Mouse (Mus musculus): Measurements from ENCODE around the gene Axl. TPM values are rescaled to one million over a fixed set of nuclear protein-coding genes. Genes with fewer than 3 reads are reported as not detected.
A peak's percentile ranks its signal among the peaks of the same experiment; 100 is the strongest.

Gene Axl
- 10 to 100 TPM; 78.6 to 99.4 TPM for total RNA-seq (2021)

DNA sequence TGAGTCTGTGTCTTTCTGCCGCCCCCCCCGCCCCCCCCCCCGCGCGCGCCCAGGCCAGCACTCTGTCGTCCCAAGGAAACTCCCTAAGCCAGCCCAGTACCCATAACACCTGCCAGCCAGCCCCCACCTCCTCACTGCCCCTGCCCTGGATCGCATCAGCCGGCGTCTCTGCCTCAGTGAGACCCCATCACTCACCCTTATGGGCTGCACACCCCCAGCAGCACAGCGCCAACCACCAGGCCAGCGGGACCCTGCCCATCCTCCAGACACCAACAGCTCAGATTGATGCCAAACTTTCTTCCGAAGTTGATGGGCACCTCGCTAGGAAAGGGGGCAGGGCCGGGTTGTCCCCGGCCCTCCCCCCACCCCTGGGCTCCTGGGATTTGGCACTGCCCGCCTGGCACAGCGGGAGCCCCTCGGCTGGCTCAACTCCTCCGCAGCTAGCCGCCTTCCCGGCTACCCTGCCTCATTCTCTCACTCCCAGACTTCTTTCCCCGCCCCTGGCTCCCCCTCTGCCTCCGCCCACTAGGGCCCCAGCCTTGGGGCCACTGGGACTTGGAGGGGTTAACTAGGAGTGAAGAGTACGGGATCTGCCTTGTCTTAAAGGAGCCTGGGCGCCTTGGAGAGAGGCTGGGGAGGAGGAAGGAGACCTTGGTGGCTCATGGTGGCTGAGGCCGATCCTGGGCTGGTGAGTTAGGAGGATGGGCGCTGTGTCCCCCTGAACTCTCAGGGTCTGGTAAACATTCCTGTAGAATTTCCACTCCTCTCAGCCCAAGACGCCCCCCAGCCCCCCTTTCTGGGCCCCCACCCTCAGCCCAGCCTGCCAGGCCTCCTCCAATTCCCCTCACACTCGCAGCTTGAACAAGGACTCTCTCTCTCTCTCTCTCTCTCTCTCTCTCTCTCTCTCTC lies at the start of gene Axl:
Gene Axl (minus strand): TSS at position 486 of the 909 bp plus-strand sequence.
- intact Hi-C loops (cut with DNase I): no loop called here
- DNase-seq (ENCODE audit: low spot score): peak; percentile 84

DNA sequence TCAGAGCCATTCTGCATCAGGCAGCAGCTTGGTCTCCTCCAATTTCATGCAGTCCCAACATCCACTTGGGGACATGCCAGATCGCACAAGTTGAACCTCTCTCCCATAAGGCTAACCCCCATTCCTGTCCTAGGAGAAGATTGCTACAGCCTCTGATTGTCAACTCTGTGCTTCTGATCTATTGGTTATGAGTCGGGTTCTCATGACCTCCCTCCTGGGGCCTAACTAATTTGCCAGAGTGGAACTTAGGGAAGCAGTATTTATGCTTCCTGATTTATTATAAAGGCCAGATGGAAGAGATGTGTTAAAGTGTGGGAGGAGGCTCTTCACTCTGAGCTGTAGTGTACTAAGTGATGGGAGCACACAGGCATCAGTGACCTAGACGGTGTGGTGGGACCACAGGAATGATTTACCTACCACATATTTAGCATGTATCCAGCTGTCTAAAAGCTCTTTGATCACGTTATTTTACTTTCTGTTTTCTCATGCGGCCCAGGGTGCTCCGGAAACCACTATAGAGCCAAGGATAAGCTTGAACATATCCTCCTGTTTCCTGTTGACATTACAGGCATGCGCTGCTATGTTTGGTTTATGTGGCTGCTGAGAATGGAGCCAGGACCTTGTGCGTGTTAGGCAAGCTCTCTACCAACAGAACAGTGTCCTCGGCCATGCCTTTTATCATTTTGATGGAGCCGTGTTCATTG lies 46.8 kb upstream of the Axl start:
- DNase-seq (ENCODE audit: low spot score): no peak
- intact Hi-C loops (cut with DNase I): no loop called here

DNA sequence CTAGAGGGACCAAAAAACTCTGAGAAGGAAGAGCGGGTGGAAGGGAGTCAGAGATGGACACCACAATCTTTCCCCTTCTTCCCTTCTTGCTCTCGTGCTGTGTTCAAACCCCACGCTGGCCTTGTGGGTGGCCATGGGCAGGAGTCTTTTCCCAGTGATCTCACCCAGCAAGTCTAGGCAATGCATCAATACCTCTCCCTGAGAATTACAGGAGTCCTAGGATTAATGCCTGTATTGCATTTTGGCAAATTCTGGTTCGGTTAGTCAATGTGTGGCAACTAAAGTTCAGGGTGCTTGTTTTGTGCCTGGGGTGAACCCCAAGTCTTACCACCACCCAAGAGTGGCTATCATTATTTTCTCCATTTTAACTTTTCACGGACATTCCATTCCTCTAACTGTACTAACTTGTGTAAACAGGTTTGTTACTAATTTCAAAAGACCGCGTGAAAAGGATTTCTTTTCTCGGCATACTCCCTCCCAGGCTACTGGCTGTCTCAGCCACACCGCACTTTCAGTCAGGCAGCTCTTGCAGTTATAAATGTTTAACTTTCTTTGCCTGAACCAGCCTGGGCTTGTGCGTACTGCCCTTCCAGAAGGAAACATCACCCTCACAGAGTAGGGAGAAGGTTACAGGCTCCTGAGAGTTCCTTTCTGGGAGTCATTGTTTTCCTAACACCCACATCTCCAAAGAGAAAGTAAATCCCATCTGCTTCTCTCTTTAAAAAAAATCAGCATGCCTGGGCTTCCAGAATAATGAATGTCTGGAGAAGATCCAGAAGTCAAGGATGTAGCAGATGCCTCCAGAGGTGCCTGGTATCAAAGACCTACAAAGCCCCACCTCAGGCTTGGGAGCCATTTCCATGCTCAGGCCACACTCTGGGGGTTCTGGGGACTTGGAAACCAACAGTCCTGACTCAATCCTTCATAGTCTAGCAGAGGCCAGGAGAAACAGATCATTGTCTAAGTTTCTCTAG lies 43.3 kb upstream of the Axl start:
- no peak for DNase-seq (ENCODE audit: low spot score)
- intact Hi-C loops (cut with DNase I): no loop called here

DNA sequence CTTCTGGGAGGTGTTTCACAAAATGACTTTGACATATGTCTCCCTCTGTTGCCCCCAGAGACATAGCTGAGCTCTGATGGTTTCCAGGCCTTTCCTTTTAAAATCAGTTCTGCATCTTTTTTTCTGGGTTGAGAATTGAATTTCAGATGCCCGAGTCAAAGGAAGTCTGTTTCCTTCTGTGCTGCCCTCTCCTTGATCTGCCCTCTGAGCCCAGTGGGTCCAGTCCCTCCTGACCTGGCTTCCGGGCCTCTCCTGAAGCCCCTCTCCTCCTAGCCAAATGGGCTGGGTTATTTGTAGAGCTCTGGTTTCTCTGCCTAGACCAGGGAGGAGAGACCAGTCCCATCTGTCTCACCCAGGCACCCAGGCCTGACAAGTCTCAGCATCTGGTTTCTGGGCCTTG lies 41.7 kb upstream of the Axl start:
- intact Hi-C loops (cut with DNase I): no loop called here

DNA sequence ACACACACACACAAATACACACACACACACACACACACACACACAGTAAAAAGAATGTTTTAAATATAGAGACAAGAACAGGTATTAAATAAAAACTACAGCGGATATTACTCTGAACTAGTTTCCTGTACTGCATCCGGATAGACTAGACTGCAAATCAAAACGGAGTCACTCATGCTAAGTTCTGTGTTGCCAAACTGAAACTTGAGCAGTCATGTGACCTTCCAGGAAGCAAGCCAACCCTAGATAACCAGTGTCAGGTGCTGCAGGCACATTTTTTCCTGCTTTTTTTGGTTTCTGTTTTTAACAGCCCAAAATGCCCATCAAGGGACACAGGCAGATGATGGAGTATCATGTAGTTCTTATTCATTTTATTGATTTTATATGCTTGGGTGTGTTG lies 38.7 kb upstream of the Axl start:
- DNase-seq (ENCODE audit: low spot score): no peak
- intact Hi-C loops (cut with DNase I): no loop called here

More for the DNA sequence above, 41.7 kb upstream of the Axl start:
- DNase-seq (ENCODE audit: low spot score): no peak

DNA sequence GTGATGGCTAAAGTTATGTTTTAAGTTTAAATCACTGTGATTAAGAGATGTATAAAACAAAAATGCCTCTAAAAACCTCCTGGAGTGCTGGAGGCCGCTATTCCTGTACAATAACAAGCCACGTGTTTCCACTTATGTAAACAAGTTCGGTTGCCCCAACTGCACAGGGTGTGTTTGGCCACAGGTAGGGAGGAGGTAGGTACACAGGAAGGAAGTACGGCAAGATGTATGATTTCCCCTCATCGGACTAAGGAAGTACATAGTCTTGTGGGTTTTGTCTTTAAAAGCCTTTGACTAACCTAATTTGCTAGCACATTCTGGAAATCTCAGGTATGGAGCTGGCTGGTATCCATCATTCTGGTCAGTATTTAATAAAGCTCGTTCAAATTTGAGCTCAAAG lies 37.5 kb upstream of the Axl start:
- DNase-seq (ENCODE audit: low spot score): no peak
- intact Hi-C loops (cut with DNase I): no loop called here

DNA sequence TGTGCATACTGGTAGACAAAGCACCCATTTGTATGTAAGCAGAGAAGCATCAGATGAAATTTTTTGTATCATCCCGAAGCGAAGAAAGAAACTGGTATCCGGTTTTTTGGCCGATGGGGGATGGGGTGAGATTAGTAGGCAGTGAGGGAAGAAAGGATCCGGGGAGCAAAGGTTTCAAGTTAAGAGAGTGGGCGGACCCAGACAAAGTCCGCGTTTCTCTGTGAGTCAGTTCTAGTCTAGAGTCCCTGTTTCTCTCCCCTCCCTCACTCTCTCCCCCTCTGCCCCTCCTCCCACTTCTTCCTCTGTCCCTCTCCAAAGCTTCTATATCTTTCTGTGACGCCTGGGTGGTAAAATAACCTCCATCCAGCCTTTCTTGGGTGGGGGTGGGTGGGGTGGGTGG lies 36.5 kb upstream of the Axl start:
- DNase-seq (ENCODE audit: low spot score): no peak
- intact Hi-C loops (cut with DNase I): no loop called here

DNA sequence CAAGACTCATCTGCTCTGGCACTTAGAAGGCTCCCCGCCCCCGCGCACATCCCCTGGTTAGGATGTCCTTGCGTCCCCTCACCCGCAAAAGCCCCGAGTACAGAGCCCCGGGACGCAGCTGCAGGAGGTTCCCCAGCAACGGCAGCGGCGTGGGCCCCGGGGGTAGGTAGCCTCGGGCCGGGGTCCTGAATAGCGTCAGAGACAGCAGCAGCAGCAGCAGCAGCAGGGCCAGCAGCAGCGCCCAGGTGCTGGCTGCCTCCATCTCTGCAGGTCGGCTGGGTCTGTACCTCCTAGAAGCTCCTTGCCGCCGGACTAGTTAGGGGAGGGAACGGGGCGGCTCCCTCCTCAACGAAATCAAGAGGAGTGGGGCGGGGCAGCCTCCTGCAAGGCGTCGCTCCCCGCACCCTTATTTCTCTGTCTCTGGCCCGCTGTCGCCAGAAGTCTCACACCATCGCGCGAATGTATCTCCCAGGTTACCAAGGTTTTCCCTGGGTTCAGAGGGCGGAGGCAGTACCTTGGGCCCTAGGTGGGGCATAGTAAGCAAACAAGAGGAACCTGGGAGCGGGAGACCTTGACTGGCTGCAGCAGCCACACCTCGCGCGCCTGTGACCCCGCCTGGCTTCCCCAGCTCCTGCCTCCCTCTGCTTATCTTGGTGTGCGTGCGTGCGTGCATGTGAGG lies 27.9 kb upstream of the Axl start, which contains the start of gene Cyp2s1:
Gene Cyp2s1 (minus strand): TSS at position 673 of the 679 bp plus-strand sequence.
- DNase-seq (ENCODE audit: low spot score): no peak

DNA sequence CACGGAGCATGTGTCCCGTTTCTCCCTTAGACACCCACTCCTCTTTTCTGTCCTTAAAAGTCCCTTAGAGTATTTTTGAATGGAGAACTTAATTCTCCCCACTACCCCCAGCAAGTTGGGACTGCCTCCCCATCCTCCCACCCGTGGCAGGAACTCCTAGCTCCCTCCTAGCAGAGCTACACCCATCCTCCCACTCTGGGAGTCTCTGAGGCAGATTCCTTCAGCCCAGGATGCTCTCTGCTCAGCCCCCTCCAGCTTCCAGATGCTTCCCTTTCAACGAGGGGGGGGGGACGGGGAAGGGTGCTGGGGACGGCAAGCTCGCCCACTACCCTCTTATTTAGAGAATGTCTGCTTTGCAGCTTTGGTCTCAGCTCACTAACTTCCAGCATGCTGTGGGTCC lies 27.1 kb upstream of the Axl start:
- intact Hi-C loops (cut with DNase I): no loop called here
- DNase-seq (ENCODE audit: low spot score): no peak

More for the DNA sequence above, 27.9 kb upstream of the Axl start, which contains the start of gene Cyp2s1:
- intact Hi-C loops (cut with DNase I): no loop called here

DNA sequence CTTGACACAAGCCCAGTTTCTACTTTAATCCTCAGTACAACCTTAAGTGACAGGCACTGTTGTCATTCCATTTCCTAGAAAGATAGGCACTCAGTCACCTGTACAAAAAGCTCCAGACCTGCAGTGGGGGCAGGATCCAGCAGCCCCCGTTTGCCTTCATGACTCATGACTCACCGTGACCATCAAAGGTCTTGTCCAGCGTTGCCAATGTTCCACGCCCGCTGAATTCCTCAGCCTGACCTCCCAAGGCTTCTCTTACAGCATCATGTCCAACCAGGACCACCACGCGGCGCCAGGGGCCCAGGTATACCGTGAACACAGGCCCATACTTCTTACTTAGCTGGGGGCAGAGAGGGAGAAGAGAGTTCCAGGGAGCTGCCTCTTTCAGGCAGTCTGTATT lies 26.2 kb upstream of the Axl start:
- intact Hi-C loops (cut with DNase I): no loop called here
- DNase-seq (ENCODE audit: low spot score): no peak

DNA sequence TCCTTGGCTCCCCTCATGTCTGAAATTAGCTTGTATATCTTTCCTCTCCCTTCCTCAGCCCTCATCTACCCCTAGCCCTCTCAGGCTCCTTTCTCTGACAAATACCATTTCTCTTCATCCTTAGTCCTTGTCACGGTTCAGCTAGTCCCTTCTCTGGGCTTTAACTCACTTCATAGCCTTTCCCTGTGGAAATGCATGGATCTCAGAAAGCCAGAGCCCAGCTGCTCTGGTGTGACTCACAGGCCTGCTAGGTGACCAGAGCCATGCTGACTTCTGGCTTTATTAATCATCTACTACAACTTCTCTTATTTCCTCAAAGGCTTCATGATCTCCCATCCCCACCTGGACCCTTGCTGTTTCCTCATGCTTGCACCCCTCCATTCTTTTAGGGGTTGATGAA lies 23.7 kb upstream of the Axl start:
- intact Hi-C loops (cut with DNase I): no loop called here
- DNase-seq (ENCODE audit: low spot score): no peak

DNA sequence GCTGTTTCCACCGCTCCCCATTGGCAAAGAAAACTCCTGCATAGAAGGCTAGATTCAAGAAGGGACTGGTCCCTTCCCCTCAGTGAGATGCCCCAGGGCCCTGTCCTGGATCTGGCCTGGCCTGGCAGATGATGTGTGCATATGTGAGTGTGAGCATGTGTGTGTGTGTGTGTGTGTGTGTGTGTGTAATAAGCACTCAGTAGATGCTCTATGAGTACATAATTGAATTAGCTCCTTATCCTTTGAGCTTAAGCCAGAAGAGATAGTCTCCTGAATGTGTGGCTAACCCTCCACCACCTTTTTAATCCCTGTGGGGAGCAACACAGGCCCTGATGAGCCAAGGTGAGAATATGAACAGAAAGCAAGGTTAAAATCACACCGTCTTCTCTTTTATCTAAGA lies 23.2 kb upstream of the Axl start:
- no peak for DNase-seq (ENCODE audit: low spot score)
- intact Hi-C loops (cut with DNase I): no loop called here

DNA sequence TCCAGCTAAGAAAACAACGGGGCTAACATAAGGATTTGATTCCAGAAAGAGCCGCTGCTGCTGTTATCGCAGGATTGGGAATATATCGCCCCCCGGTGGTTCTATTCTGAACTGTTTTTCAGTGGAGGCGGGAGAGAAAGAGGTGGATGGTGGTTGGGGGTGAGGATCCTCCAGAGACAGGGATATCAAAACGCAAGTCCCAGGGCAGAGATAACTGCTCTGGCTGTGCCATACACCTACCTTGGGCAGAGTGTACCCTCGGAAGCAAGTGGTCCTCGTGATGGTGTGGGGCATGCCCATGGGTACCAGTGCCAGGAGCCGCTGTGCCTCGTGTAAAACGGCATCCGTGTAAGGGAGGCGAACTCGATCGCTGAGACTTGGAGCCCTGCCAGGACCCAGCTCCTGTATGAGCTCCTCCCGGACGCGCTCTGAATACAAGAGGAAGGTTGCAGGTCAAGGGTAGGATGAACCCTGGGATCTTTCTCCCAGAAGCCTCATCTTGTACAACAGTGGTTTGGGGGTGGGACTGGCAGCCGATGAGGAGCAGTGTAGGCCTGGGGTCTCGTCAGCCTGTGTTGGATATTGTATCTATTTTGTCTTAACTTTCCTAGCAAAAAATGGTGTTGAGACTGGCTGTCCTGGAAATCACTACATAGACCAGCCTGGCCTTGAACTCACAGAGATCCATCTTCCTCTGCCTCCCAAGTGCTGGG lies 17.3 kb upstream of the Axl start:
- intact Hi-C loops (cut with DNase I): loop anchor here (1.0 to 5.0 kb wide), 2 partner anchors 49 to 118 kb away; partner anchors contain the start of gene Tgfb1
- no peak for DNase-seq (ENCODE audit: low spot score)

DNA sequence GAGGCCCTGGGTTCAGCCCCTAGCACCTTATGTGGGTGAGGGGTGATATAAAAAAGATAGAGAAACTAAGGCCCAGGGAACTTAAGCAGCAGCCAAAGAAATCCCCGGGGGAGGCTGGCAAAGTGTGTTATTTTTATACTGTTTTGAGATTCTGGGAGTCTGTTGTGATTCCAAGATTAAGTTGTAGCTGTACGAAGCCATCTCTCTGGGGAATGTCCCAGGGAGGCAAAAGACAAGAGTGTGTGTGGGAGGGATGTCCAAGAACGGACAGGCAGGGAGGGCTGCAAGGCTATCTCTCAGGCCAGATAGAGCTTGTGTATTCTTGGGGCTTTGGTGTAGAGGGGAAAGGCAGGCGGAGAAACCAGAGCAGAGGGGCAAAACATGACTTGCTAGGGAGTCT lies 16.3 kb upstream of the Axl start:
- intact Hi-C loops (cut with DNase I): loop anchor here (1.0 to 5.0 kb wide), 2 partner anchors 48 to 117 kb away; partner anchors contain the start of gene Tgfb1
- DNase-seq (ENCODE audit: low spot score): no peak

DNA sequence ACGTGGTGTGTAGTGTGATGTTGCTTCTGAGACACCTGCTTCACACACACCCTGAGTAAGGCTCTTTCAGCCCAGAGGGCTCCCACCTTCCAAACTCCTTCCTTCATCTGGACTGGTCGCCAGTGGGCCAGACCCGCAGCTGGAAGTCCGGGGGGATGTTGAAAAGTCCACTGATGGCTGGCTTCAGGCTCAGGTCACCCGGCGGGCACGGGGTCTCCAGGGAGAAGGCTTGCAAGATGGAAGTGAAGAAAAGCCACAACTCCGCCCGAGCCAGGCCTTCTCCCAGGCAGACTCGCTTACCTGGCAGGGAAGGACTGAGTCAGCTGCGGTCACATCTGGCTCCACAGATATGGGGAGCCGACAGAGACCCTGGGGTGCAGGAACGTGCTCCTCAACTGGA lies 15.0 kb upstream of the Axl start:
- intact Hi-C loops (cut with DNase I): no loop called here
- peak; percentile 60 for DNase-seq (ENCODE audit: low spot score)

DNA sequence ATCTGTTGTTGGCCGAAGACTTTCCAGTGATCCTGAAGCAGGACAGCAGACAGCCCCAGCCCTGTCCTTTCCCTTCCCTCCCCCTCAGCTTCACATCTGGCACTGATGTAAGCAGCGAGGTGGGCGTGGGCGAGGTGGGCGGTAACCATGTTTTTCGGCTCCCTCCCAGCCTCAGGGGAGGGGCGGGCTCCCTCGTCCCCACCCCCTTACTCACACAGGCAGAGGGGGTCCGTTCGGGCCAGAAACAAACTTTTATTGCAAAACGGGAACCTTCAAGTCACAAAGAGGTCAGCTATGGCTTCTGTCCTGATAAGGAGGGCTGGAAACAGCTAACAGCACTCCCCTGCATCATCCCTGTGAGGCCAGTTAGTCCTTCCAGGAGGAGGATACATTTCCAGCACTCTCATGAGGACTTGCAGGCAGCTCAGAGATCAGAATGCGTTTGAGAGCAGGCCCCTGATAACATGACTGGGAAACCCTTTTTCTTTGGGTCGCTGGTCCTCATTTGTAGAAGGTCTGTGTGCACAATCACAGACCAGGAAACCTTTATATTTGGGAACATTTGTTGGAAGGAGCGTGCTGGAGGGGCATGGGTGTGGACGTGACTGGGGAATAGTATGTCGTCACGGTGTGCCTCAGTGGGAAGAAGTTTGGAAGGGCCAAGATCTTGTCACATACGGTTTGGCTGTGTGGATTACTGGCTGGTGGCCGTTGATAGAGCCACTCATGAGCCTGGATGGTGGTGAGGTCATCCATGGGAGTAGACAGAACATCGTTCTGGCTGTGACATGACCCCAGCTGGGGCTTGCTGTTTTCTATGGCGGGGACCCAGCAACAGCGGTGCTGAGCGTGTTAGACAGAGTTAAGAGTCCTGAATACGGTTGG lies 14.0 kb upstream of the Axl start:
- intact Hi-C loops (cut with DNase I): no loop called here

DNA sequence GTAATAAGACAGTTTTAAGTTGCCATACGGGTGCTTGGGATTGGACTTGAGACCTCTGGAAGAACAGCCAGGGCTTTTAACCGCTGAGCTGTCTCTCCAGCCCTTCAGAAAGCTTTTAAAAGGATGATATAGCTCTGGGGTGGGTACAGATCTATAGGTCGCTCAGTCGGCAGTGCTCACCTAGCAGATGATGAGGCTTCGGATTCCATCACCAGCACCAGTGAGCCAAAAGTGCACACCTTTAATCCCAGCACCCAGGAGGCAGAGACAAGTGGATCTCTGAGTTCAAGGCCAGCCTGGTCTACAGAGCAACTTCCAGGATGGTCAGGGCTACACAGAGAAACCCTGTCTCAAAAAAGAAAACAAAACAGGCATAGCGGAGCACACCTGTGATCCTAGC lies 12.5 kb upstream of the Axl start:
- intact Hi-C loops (cut with DNase I): no loop called here
- DNase-seq (ENCODE audit: low spot score): no peak

More for the DNA sequence above, 14.0 kb upstream of the Axl start:
- peak; percentile 91 for DNase-seq (ENCODE audit: low spot score)

DNA sequence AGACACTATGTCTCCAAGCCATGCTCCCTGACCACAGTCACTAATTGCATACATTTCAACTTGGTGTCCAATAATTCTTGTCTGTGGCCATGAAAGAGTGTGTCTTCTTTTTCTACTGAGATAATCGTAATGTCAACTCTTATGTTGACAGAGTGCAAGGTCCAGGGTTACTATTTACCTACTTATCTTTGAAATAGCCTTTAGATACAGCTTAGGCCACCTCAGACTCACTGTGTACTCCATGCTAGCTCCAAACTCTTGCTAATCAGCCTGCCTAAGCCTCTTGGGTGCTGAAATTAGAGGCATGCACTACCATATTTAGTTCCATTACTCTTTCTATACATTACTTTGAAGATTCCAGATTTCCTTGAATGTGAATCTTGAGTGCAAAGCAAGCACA lies 10.9 kb upstream of the Axl start:
- no peak for DNase-seq (ENCODE audit: low spot score)
- intact Hi-C loops (cut with DNase I): no loop called here

Measured in heart, postnatal 25 days (tissue).